ENCODE assay signal across 8 mouse cellular contexts in genomic region chr12:69474916-69475661, GRCm38 (mm10).
A peak's percentile ranks its signal among the peaks of the same experiment; 100 is the strongest.
DNase-seq lines count a peak whose midpoint lies in the region; ATAC-seq and TF ChIP-seq lines count a peak whose summit lies in the region.

No protein-coding gene starts in this region.

- no peak overlapping the region for H3K4me3 ChIP-seq in heart, adult 2 months
- H3K4me3 ChIP-seq in embryonic facial prominence, embryonic 13.5 days, result no peak overlapping the region
- H3K4me3 ChIP-seq in hindbrain, embryonic 13.5 days, result no peak overlapping the region

- intact Hi-C loops in heart, adult 2 months (cut with DNase I), result no loop called here

- H3K27me3 ChIP-seq in heart, adult 2 months (ENCODE audit: control insufficient read depth, insufficient read depth, low read length), result no peaks in the 10 kb centered on the region
- no peaks in the 10 kb centered on the region for H3K27me3 ChIP-seq in embryonic facial prominence, embryonic 13.5 days
- no peaks in the 10 kb centered on the region for H3K27me3 ChIP-seq in hindbrain, embryonic 13.5 days

- peak overlapping the region; percentile 45 for H3K4me2 ChIP-seq in embryonic facial prominence, embryonic 13.5 days
- no peak overlapping the region for H3K4me2 ChIP-seq in hindbrain, embryonic 13.5 days

- no peak for TF ChIP-seq POLR2A in heart, adult 2 months (IDR thresholded peaks at IDR 0.05; ENCODE audit: insufficient read depth, low read depth, low read length)

- TF ChIP-seq EP300 in heart, adult 2 months (IDR thresholded peaks at IDR 0.05; ENCODE audit: insufficient read depth, low read depth, low read length), result no peak

- no peak overlapping the region for H3K9ac ChIP-seq in heart, adult 2 months (ENCODE audit: low read depth, low read length)
- H3K9ac ChIP-seq in embryonic facial prominence, embryonic 13.5 days, result 0 out of 2 replicates have a peak overlapping the region, but pooled peaks have one; percentile 55
- no peak overlapping the region for H3K9ac ChIP-seq in hindbrain, embryonic 13.5 days

- H3K27ac ChIP-seq in heart, adult 2 months, result peak overlapping the region; percentile 74
- H3K27ac ChIP-seq in embryonic facial prominence, embryonic 13.5 days, result peak overlapping the region; percentile 88
- H3K27ac ChIP-seq in hindbrain, embryonic 13.5 days, result no peak overlapping the region

- no peaks in the 10 kb centered on the region for H3K79me2 ChIP-seq in heart, adult 2 months (replicated peaks; ENCODE audit: control insufficient read depth, insufficient read depth, low read length)

- TF ChIP-seq CTCF in heart, adult 2 months (IDR thresholded peaks at IDR 0.05), result no peak

- peak; percentile 74 for ATAC-seq in embryonic facial prominence, embryonic 13.5 days (ENCODE audit: insufficient number of reproducible peaks, insufficient read depth, low FRiP score, low TSS enrichment, low read depth)
- peak; percentile 21; the same call in 1 of the 2 replicates for ATAC-seq in hindbrain, embryonic 13.5 days (ENCODE audit: low FRiP score)
- peak; percentile 69 for ATAC-seq in megakaryocyte progenitor cell, adult 5-6 weeks (replicated peaks; ENCODE audit: poor library complexity)

- DNase-seq in heart, adult 2 months, result peak; percentile 46 to 57
- DNase-seq in heart, adult 8-10 months (ENCODE audit: low spot score), result no peak
- peak; percentile 90 for DNase-seq in NIH3T3 (ENCODE audit: low read depth)
- DNase-seq in thymus, postnatal 25 days, result peak; percentile 72
- DNase-seq in left cerebral cortex, adult 8-10 months (ENCODE audit: low spot score in 2 of 2), result no peak

- H3K36me3 ChIP-seq in heart, adult 2 months (ENCODE audit: control insufficient read depth, insufficient read depth, low read length), result no peaks in the 10 kb centered on the region
- no peaks in the 10 kb centered on the region for H3K36me3 ChIP-seq in embryonic facial prominence, embryonic 13.5 days
- H3K36me3 ChIP-seq in hindbrain, embryonic 13.5 days, result no peaks in the 10 kb centered on the region

- 55% methylated on average over 17 of the region's 17 CpGs for WGBS in heart, adult 2 months
- 54% methylated on average over 17 of the region's 17 CpGs for WGBS in embryonic facial prominence, embryonic 13.5 days
- WGBS in hindbrain, embryonic 13.5 days, result 62% methylated on average over 17 of the region's 17 CpGs

- H3K4me1 ChIP-seq in heart, adult 2 months (ENCODE audit: control insufficient read depth, insufficient read depth, low read length), result peaks cover 10% of the 10 kb centered on the region
- H3K4me1 ChIP-seq in embryonic facial prominence, embryonic 13.5 days, result peaks cover 54% of the 10 kb centered on the region
- H3K4me1 ChIP-seq in hindbrain, embryonic 13.5 days (replicated peaks), result peaks cover 20% of the 10 kb centered on the region

- no peaks in the 10 kb centered on the region for H3K9me3 ChIP-seq in embryonic facial prominence, embryonic 13.5 days
- H3K9me3 ChIP-seq in hindbrain, embryonic 13.5 days, result no peaks in the 10 kb centered on the region

Comparison
In these comparisons a context has a peak if more than half of its experiments do, and no peak if none do; other contexts are left out.
1. DNase-seq: peak in heart, adult 2 months (2 of 2), NIH3T3 (single experiment) and thymus, postnatal 25 days (single experiment); none in heart, adult 8-10 months (single experiment) and left cerebral cortex, adult 8-10 months (0 of 2).
2. ATAC-seq: peak in every context shown above with its lines; median percentile 74 in embryonic facial prominence, embryonic 13.5 days; 69 in megakaryocyte progenitor cell, adult 5-6 weeks; 21 in hindbrain, embryonic 13.5 days.